Mouse (Mus musculus): ENCODE results near the gene Apoe. TPM values are rescaled to one million over a fixed set of nuclear protein-coding genes. Genes with fewer than 3 reads are reported as not detected.

Gene Apoe
- total and polyA plus RNA-seq, 3 experiments, result 33.3 to 61.4 TPM; not detected in 1

DNA sequence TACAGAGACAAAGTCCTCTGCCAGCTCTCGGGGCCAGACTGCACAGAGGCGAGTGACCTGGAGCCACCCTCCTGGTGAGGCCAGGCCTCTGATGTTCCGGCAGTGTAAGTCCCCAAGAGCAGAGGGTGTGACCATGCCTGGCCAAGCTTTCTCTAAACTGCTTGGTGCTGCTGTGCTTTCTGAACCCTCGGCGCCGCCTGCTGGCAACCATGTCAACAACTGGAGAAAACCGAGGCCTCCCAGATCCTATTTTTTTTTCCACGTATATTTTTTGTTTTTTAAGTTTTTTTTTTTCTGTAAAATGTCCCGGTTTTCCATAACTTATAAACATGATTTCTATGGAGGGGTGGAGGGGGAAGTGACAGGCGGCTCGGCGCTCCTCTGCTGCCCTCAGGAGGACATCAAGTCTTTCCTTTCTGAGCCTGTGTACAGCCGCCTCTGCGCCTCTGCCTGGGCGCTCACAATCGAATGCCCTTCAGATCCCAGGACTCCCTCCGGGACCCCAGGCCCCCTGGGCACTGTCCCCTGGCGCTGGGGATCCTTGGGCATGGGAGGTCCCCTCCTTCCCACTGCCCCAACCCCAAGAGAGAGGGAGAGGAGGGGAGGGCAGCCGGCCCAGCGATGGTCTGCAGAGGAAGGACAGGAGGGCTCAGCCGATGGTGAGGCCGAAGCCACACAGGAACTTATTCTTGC, 2.2 kb upstream of the Apoe start:
- no peaks in the 10 kb centered on the region for H3K27me3 ChIP-seq (ENCODE audit: control insufficient read depth in 1 of 2, insufficient read depth in 2 of 2, low read length in 2 of 2)
- no peaks in the 10 kb centered on the region for H3K79me2 ChIP-seq (ENCODE audit: control insufficient read depth, insufficient read depth, low read length, poor library complexity)
- no peak overlapping the region for H3K4me3 ChIP-seq (ENCODE audit: control insufficient read depth in 1 of 2, insufficient read depth in 1 of 2, low read depth in 2 of 2, low read length in 2 of 2)
- peak; percentile 62 for DNase-seq (ENCODE audit: low read depth, low spot score)
- H3K4me1 ChIP-seq (ENCODE audit: control insufficient read depth in 1 of 2, insufficient read depth in 2 of 2, low read length in 2 of 2), result peaks cover 0 to 31% of the 10 kb centered on the region in 2 experiments; a peak in 3 of 4 replicates
- TF ChIP-seq ETS1 (IDR thresholded peaks at IDR 0.05; ENCODE audit: low read depth, low read length), result no peak
- no peak for TF ChIP-seq BHLHE40 (IDR thresholded peaks at IDR 0.05; ENCODE audit: borderline replicate concordance, low read depth, low read length)
- no peak for TF ChIP-seq NRF1 (IDR thresholded peaks at IDR 0.05; ENCODE audit: insufficient read depth, low read depth, low read length, poor library complexity, severe bottlenecking)
- peak; percentile 40 for TF ChIP-seq ZC3H11A (IDR thresholded peaks at IDR 0.05; ENCODE audit: low read depth, low read length)
- peak; percentile 43; the same call in 1 of the 2 replicates for TF ChIP-seq ZNF384 (IDR thresholded peaks at IDR 0.05; ENCODE audit: low read depth, low read length)
- TF ChIP-seq POLR2AphosphoS5 (IDR thresholded peaks at IDR 0.05; ENCODE audit: borderline replicate concordance, low read depth, low read length), result no peak
- no peak for TF ChIP-seq TBP (IDR thresholded peaks at IDR 0.05; ENCODE audit: low read depth, low read length)
- peak; percentile 34 for TF ChIP-seq RAD21 (IDR thresholded peaks at IDR 0.05; ENCODE audit: low read depth, low read length)
- TF ChIP-seq USF2 (IDR thresholded peaks at IDR 0.05; ENCODE audit: borderline replicate concordance in 1 of 2, insufficient read depth in 1 of 2, low read depth in 1 of 2, low read length in 2 of 2), result no peak
- TF ChIP-seq SMC3 (IDR thresholded peaks at IDR 0.05; ENCODE audit: low read depth, low read length), result peak; percentile 55
- TF ChIP-seq CTCF (IDR thresholded peaks at IDR 0.05 in 2 of 3, conservative IDR thresholded peaks at IDR 0.05 in 1 of 3; ENCODE audit: control insufficient read depth in 1 of 3, insufficient read depth in 1 of 3, low read depth in 2 of 3, low read length in 3 of 3, poor library complexity in 1 of 3, severe bottlenecking in 1 of 3), result peak; percentile 35 to 80 (median 62); a peak in 5 of 6 replicates
- no peak for TF ChIP-seq MYB (IDR thresholded peaks at IDR 0.05; ENCODE audit: low read depth, low read length)
- no peak for TF ChIP-seq MYC (IDR thresholded peaks at IDR 0.05; ENCODE audit: low read depth, low read length)
- peaks cover 3 to 24% of the 10 kb centered on the region in 2 experiments; a peak in 3 of 4 replicates for H3K36me3 ChIP-seq (ENCODE audit: control insufficient read depth in 1 of 2, insufficient read depth in 2 of 2, low read length in 2 of 2)
- peak overlapping the region; percentile 8; the same call in 1 of the 2 replicates for H3K9ac ChIP-seq (ENCODE audit: control insufficient read depth, low read depth, low read length, poor library complexity, severe bottlenecking)
- no peaks in the 10 kb centered on the region for H3K9me3 ChIP-seq (replicated peaks; ENCODE audit: insufficient read depth, low read length)
- H3K27ac ChIP-seq (ENCODE audit: control insufficient read depth, low read depth, low read length), result no peak overlapping the region

DNA sequence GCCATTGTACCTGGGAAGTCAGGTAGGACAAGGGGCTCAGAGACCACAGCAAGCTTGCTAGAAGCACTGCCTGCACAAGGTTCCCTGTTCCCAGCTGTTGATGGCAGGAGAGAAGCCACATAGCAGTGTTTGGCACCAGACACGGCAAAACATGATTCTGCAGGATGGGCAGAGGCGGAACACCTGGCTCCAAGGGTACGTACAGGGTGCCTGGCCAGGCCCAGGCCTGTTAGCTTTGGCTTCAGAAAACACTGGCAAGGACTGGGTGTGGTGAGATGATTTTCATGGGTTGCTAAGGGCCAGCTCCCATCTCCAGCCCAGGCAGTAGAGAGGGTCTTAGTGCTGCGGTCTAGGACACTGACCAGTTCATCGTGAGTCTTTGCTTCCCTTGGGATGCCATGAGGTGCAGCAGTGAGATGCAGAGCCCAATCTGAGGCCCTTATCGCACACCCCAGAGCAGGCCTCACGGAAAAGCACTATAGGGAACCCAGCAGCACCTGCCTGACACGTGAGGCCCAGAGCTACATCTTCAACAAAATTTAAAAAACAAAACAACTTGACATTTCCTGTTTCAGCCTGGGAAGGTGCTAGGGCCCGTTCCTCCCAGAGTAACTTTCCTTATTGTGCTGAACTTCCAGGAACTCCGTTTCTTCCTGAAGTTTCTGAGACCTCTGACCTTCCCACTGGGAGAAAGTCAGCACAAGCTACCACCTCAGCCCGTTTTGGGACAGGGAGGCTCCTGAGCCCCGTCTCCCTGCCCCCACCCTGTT, 1.5 kb upstream of the Apoe start:
- Histone ChIP-seq H3K4me1 (ENCODE audit: control insufficient read depth in 1 of 2, insufficient read depth in 2 of 2, low read length in 2 of 2) (peaks cover 3 to 38% of the 10 kb centered on the region in 2 experiments), H3K4me3 (ENCODE audit: control insufficient read depth in 1 of 2, insufficient read depth in 1 of 2, low read depth in 2 of 2, low read length in 2 of 2) (no peak overlapping the region), H3K9ac (ENCODE audit: control insufficient read depth, low read depth, low read length, poor library complexity, severe bottlenecking) (peak overlapping the region; percentile 8; the same call in 1 of the 2 replicates), H3K27me3 (ENCODE audit: control insufficient read depth in 1 of 2, insufficient read depth in 2 of 2, low read length in 2 of 2) (no peaks in the 10 kb centered on the region), H3K79me2 (ENCODE audit: control insufficient read depth, insufficient read depth, low read length, poor library complexity) (no peaks in the 10 kb centered on the region), H3K9me3 (replicated peaks; ENCODE audit: insufficient read depth, low read length) (no peaks in the 10 kb centered on the region), H3K27ac (ENCODE audit: control insufficient read depth, low read depth, low read length) (peak overlapping the region; percentile 13; the same call in 1 of the 2 replicates), H3K36me3 (ENCODE audit: control insufficient read depth in 1 of 2, insufficient read depth in 2 of 2, low read length in 2 of 2) (peaks cover 3 to 32% of the 10 kb centered on the region in 2 experiments; a peak in 3 of 4 replicates)
- DNase-seq (ENCODE audit: low read depth, low spot score), result no peak
- TF ChIP-seq MEF2A (IDR thresholded peaks at IDR 0.05; ENCODE audit: extremely low read depth, insufficient replicate concordance, low read depth, low read length, poor library complexity, severe bottlenecking), result no peak
- TF ChIP-seq MAZ (IDR thresholded peaks at IDR 0.05; ENCODE audit: low read depth, low read length), result 0 out of 2 replicates have a peak, but pooled peaks have one; percentile 1
- TF ChIP-seq RAD21 (IDR thresholded peaks at IDR 0.05; ENCODE audit: low read depth, low read length), result no peak
- no peak for TF ChIP-seq TCF12 (IDR thresholded peaks at IDR 0.05; ENCODE audit: low read depth, low read length)
- TF ChIP-seq SIN3A (IDR thresholded peaks at IDR 0.05; ENCODE audit: low read length), result 0 out of 2 replicates have a peak, but pooled peaks have one; percentile 7

Data from MEL (cell line).